Mouse (Mus musculus) heart, embryonic 13.5 days (tissue): ENCODE measurements at regions not wholly inside any gene's neighbourhood (a gene's known extent, or its start where the extent isn't known, plus 50 kb on each side); places are given as distances from the start of the nearest gene placed in this dataset.

Source experiments
- ATAC-seq: fragments of 200-750 bp; cut with Nextera tagmentation; 2 replicates; pipeline ENCODE4 v1.8.0; 2017; ENCODE audit warnings: moderate TSS enrichment; ENCODE audit not compliant: insufficient number of reproducible peaks, low FRiP score, low TSS enrichment; ENCODE audit errors: extremely low read depth
- H3K27ac ChIP-seq: fragments of 300-500 bp; sonication (generic); replicated peaks from 2 replicates; pipeline ENCODE4 v1.5.1; 2015; ENCODE audit warnings: moderate library complexity, mild to moderate bottlenecking, inconsistent platforms
- H3K27me3 ChIP-seq: fragments of 300-500 bp; sonication (generic); replicated peaks from 2 replicates; pipeline ENCODE4 v1.6.1; 2015; ENCODE audit warnings: mild to moderate bottlenecking, inconsistent platforms
- H3K36me3 ChIP-seq: fragments of 300-500 bp; sonication (generic); 2 replicates; pipeline ENCODE4 v1.6.1; 2015; ENCODE audit warnings: mild to moderate bottlenecking, inconsistent platforms
- H3K4me1 ChIP-seq: fragments of 300-500 bp; sonication (generic); 2 replicates; pipeline ENCODE4 v1.6.1; 2015; ENCODE audit warnings: inconsistent platforms
- H3K4me2 ChIP-seq: fragments of 300-500 bp; sonication (generic); 2 replicates; pipeline ENCODE4 v1.6.1; 2015; ENCODE audit warnings: inconsistent platforms, mild to moderate bottlenecking, moderate library complexity
- H3K4me3 ChIP-seq: fragments of 300-500 bp; sonication (generic); 2 replicates; pipeline ENCODE4 v1.5.1; 2015; ENCODE audit warnings: moderate library complexity, mild to moderate bottlenecking, inconsistent platforms
- H3K9ac ChIP-seq: fragments of 300-500 bp; sonication (generic); 2 replicates; pipeline ENCODE4 v1.6.1; 2015; ENCODE audit warnings: inconsistent platforms, mild to moderate bottlenecking, moderate library complexity
- H3K9me3 ChIP-seq: fragments of 300-500 bp; sonication (generic); 2 replicates; pipeline ENCODE4 v1.6.1; 2016; ENCODE audit warnings: inconsistent platforms
- WGBS: fragments of 180-500 bp; shearing (Covaris S2); methylation state at CpG from one replicate; pipeline ENCODE4 v1.1.7; 2015; ENCODE audit warnings: mixed read lengths; 5-methylcytosine and 5-hydroxymethylcytosine counted together

- H3K27ac ChIP-seq, result 0 out of 2 replicates have a peak overlapping the region, but pooled peaks have one; percentile 24
- 0 out of 2 replicates have a peak, but pooled peaks cover 5% of the 10 kb centered on the region for H3K9me3 ChIP-seq
- H3K36me3 ChIP-seq, result no peaks in the 10 kb centered on the region
- H3K4me3 ChIP-seq, result no peak overlapping the region
- no peak for ATAC-seq
- H3K9ac ChIP-seq, result no peak overlapping the region
- no peak overlapping the region for H3K4me2 ChIP-seq
- 66% methylated on average over 3 of the region's 3 CpGs for WGBS
- peaks cover 4% of the 10 kb centered on the region; the same call in 1 of the 2 replicates for H3K4me1 ChIP-seq
- peaks cover 53% of the 10 kb centered on the region for H3K27me3 ChIP-seq
These were observed 489.2 kb upstream of the Marcks start for GRCm38 (mm10) chr10:37627900-37628299.

GRCm38 (mm10) chr10:37626758-37627201, 488.1 kb upstream of the Marcks start:
- H3K4me2 ChIP-seq, result no peak overlapping the region
- H3K4me3 ChIP-seq, result no peak overlapping the region
- 0 out of 2 replicates have a peak, but pooled peaks cover 5% of the 10 kb centered on the region for H3K9me3 ChIP-seq
- no peak overlapping the region for H3K27ac ChIP-seq
- no peak for ATAC-seq
- WGBS, result 74% methylated on average over 5 of the region's 5 CpGs
- H3K36me3 ChIP-seq, result no peaks in the 10 kb centered on the region
- peaks cover 59% of the 10 kb centered on the region for H3K27me3 ChIP-seq
- H3K4me1 ChIP-seq, result peaks cover 7% of the 10 kb centered on the region; the same call in 1 of the 2 replicates
- no peak overlapping the region for H3K9ac ChIP-seq

- Histone ChIP-seq H3K4me1 (peaks cover 7% of the 10 kb centered on the region; the same call in 1 of the 2 replicates), H3K4me3 (no peak overlapping the region), H3K27ac (no peak overlapping the region), H3K27me3 (peaks cover 60% of the 10 kb centered on the region), H3K9ac (no peak overlapping the region), H3K4me2 (no peak overlapping the region), H3K9me3 (0 out of 2 replicates have a peak, but pooled peaks cover 5% of the 10 kb centered on the region), H3K36me3 (no peaks in the 10 kb centered on the region)
- 36% methylated on average over 1 of the region's 1 CpGs for WGBS
- no peak for ATAC-seq
These were observed 487.4 kb upstream of the Marcks start for GRCm38 (mm10) chr10:37625972-37626757.

- H3K36me3 ChIP-seq, result no peaks in the 10 kb centered on the region
- H3K4me3 ChIP-seq, result no peak overlapping the region
- no peak overlapping the region; the same call in 1 of the 2 replicates for H3K27ac ChIP-seq
- H3K27me3 ChIP-seq, result peaks cover 56% of the 10 kb centered on the region
- no peak overlapping the region for H3K4me2 ChIP-seq
- no peak for ATAC-seq
- H3K9me3 ChIP-seq, result 0 out of 2 replicates have a peak, but pooled peaks cover 5% of the 10 kb centered on the region
- H3K9ac ChIP-seq, result no peak overlapping the region
- peaks cover 18% of the 10 kb centered on the region for H3K4me1 ChIP-seq
These were observed 484.3 kb upstream of the Marcks start for GRCm38 (mm10) chr10:37623041-37623440.

- Histone ChIP-seq H3K27me3 (0 out of 2 replicates have a peak, but pooled peaks cover 21% of the 10 kb centered on the region), H3K36me3 (no peaks in the 10 kb centered on the region), H3K9me3 (no peaks in the 10 kb centered on the region), H3K4me1 (peaks cover 34% of the 10 kb centered on the region), H3K4me3 (no peak overlapping the region), H3K9ac (no peak overlapping the region), H3K27ac (no peak overlapping the region), H3K4me2 (no peak overlapping the region)
- WGBS, result 73% methylated on average over 1 of the region's 1 CpGs
- no peak for ATAC-seq
These were observed 479.9 kb upstream of the Marcks start for GRCm38 (mm10) chr10:37618606-37619005.

GRCm38 (mm10) chr10:37617708-37618300, 479.1 kb upstream of the Marcks start:
- WGBS, result 34% methylated on average over 7 of the region's 7 CpGs

GRCm38 (mm10) chr10:37615926-37616691, 477.4 kb upstream of the Marcks start:
- 73% methylated on average over 4 of the region's 4 CpGs for WGBS
- H3K27ac ChIP-seq, result peak overlapping the region; percentile 25

More at GRCm38 (mm10) chr10:37617708-37618300, 479.1 kb upstream of the Marcks start:
- peak; percentile 63; the same call in 1 of the 2 replicates for ATAC-seq
- H3K9me3 ChIP-seq, result no peaks in the 10 kb centered on the region
- H3K36me3 ChIP-seq, result no peaks in the 10 kb centered on the region
- peak overlapping the region; percentile 45 for H3K4me2 ChIP-seq
- 0 out of 2 replicates have a peak, but pooled peaks cover 21% of the 10 kb centered on the region for H3K27me3 ChIP-seq
- H3K9ac ChIP-seq, result no peak overlapping the region
- peaks cover 30% of the 10 kb centered on the region for H3K4me1 ChIP-seq
- H3K27ac ChIP-seq, result peak overlapping the region; percentile 80
- no peak overlapping the region; the same call in 1 of the 2 replicates for H3K4me3 ChIP-seq

GRCm38 (mm10) chr10:37613936-37614335, 475.2 kb upstream of the Marcks start:
- 60% methylated on average over 1 of the region's 1 CpGs for WGBS
- Histone ChIP-seq H3K4me3 (no peak overlapping the region), H3K27me3 (no peaks in the 10 kb centered on the region), H3K4me2 (no peak overlapping the region), H3K9me3 (no peaks in the 10 kb centered on the region), H3K27ac (no peak overlapping the region), H3K36me3 (no peaks in the 10 kb centered on the region), H3K9ac (no peak overlapping the region), H3K4me1 (peaks cover 24% of the 10 kb centered on the region)
- no peak for ATAC-seq

More at GRCm38 (mm10) chr10:37615926-37616691, 477.4 kb upstream of the Marcks start:
- H3K36me3 ChIP-seq, result no peaks in the 10 kb centered on the region
- H3K4me2 ChIP-seq, result no peak overlapping the region
- ATAC-seq, result no peak
- H3K4me1 ChIP-seq, result peaks cover 28% of the 10 kb centered on the region
- H3K27me3 ChIP-seq, result 0 out of 2 replicates have a peak, but pooled peaks cover 14% of the 10 kb centered on the region
- no peak overlapping the region for H3K9ac ChIP-seq
- no peaks in the 10 kb centered on the region for H3K9me3 ChIP-seq
- H3K4me3 ChIP-seq, result no peak overlapping the region

- 75% methylated on average over 1 of the region's 1 CpGs for WGBS
- no peak overlapping the region for H3K4me3 ChIP-seq
- no peak for ATAC-seq
- no peaks in the 10 kb centered on the region for H3K4me1 ChIP-seq
- H3K9me3 ChIP-seq, result no peaks in the 10 kb centered on the region
- no peaks in the 10 kb centered on the region for H3K36me3 ChIP-seq
- no peak overlapping the region for H3K9ac ChIP-seq
- H3K4me2 ChIP-seq, result no peak overlapping the region
- H3K27me3 ChIP-seq, result no peaks in the 10 kb centered on the region
- 0 out of 2 replicates have a peak overlapping the region, but pooled peaks have one; percentile 20 for H3K27ac ChIP-seq
These were observed 464.8 kb upstream of the Marcks start for GRCm38 (mm10) chr10:37603529-37603928.

GRCm38 (mm10) chr10:37602936-37603335, 464.2 kb upstream of the Marcks start:
- Histone ChIP-seq H3K27me3 (no peaks in the 10 kb centered on the region), H3K9ac (no peak overlapping the region), H3K36me3 (no peaks in the 10 kb centered on the region), H3K4me3 (no peak overlapping the region), H3K4me2 (no peak overlapping the region), H3K9me3 (no peaks in the 10 kb centered on the region), H3K4me1 (no peaks in the 10 kb centered on the region), H3K27ac (no peak overlapping the region)
- ATAC-seq, result no peak
- WGBS, result 59% methylated on average over 2 of the region's 2 CpGs

GRCm38 (mm10) chr10:37589889-37590288, 451.2 kb upstream of the Marcks start:
- Histone ChIP-seq H3K4me3 (no peak overlapping the region), H3K36me3 (no peaks in the 10 kb centered on the region), H3K9me3 (no peaks in the 10 kb centered on the region), H3K4me2 (no peak overlapping the region), H3K27ac (no peak overlapping the region), H3K27me3 (no peaks in the 10 kb centered on the region), H3K4me1 (no peaks in the 10 kb centered on the region), H3K9ac (no peak overlapping the region)
- 57% methylated on average over 2 of the region's 2 CpGs for WGBS
- no peak for ATAC-seq
